Mouse (Mus musculus) kidney, postnatal 10 days (tissue): Measurements from ENCODE around the gene Lmcd1.
A peak's percentile ranks its signal among the peaks of the same experiment; 100 is the strongest.

Experiments
- DNase-seq: peaks from one replicate; pipeline ENCODE4 v3.0.0; 2021; ENCODE audit warnings: mixed read lengths

Gene Lmcd1

GRCm38 (mm10) chr6:112362349-112362958, 88.9 kb downstream of the Lmcd1 start:
- peak; percentile 88 for DNase-seq

- DNase-seq: peak; percentile 58
These were observed 91.0 kb downstream of the Lmcd1 start for GRCm38 (mm10) chr6:112364581-112364980.

- no peak for DNase-seq
These were observed 91.7 kb downstream of the Lmcd1 start for GRCm38 (mm10) chr6:112365294-112365693.

GRCm38 (mm10) chr6:112373886-112374585, 100.5 kb downstream of the Lmcd1 start:
- DNase-seq: peak; percentile 63

- DNase-seq: no peak
These were observed 102.3 kb downstream of the Lmcd1 start for GRCm38 (mm10) chr6:112375661-112376392.

- no peak for DNase-seq
These were observed 105.5 kb downstream of the Lmcd1 start for GRCm38 (mm10) chr6:112379054-112379453.
